Mouse (Mus musculus): ENCODE results near the gene Bean1.
"Not testable (repeated sequence)": the region's sequence is repeated elsewhere in the genome, so short reads cannot be mapped to it uniquely, and the experiment has no call there.

Gene Bean1

DNA sequence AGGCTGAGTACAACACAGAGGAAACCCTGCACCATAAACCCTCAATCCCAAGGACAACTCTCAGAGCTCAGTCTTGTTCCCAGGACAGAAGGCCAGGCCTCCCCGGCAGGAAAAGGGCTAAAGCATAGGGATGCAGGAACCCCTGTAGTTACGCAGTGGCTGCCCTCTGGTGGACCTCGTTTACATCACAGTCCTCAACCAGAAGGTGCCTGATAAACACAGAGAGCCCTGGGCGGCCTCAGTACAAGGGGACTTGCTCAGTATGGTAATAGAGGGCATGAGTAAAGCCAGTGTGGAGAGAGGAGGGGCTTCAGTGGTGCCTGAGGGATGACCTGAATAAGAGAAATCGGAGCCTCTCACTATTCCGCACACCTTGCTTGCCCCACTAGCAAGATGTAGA, 64.3 kb downstream of the Bean1 start:
- in situ Hi-C loops (cut with MboI, MseI) = loop anchor here in 1 of 2 experiments (5.0 kb wide), 1 partner anchor 408 kb away; the partner anchor contains the start of gene Ciao2b

DNA sequence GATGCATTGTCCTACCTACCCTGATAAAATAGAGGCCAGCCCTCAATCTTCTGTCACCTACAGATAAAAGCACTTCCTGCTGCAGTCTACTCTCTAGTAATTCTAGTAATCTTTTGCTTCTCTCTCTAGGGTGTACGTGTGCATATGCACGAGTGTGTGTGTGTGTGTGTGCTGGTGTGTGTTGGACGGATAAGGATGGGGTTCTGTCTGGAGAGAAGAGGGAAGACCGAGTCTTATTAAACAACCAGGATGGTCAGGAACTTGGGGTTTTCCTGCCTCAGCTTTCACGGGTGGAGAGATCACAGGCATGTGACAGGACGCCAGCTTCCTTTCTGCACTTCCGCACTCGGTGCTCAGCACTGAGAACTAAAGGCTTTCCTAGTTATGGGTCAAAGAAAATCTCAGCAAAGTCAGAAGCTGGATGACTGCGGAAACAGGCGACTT, 69.2 kb downstream of the Bean1 start:
- in situ Hi-C loops (cut with MboI, MseI) = no loop called here

DNA sequence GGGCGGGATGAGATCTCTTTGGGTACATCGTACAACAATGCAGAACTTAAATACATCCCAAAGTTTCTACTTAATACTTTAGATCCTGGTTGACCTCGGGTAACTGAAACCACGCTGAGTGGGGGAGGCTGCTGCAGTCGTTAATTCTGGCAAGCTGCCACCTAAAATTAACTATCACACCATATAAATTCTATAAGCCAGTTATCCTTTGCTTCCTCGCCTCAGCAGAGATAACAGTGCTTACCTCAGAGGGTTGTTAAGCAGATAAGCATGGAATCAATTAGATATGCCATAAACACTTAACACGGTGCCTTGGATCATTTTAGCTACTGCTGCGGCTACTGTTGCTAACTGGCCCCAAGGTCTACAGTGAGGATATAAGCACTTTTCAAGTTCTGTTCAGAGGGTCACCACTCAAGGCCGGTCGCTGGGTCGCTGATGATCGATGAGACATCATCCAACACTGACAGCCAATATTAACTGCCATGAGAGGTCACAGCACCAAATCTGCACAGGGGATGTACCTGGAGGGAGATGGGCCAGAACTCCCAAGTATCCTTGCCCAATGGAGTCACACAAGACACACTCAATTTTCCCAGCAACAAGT, 71.9 kb downstream of the Bean1 start:
- in situ Hi-C loops (cut with MboI, MseI) = loop anchor here in 1 of 2 experiments (10.0 kb wide), 1 partner anchor 1013 kb away; the partner anchor contains the start of gene B3gnt9

DNA sequence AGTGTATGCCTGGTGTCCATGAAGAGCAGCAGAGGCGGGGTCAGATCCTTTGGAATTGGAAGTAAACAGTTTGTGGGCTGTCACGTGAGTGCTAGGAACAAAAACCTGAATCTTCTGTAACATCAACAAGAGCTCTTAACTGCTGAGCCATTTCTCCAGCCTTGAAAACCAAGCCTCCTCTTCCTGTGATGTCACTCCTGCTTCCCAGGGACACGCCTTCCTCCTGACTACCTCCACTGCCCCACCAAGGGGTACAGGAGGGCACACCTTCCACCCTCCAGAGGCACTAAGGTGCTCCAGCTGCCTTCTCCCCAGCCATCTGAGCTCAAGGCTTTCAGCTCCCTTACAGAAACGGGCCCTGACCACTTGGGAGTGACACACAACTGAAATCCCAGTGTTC, 76.4 kb downstream of the Bean1 start:
- in situ Hi-C loops (cut with MboI, MseI) = loop anchor here (5.0 to 10.0 kb wide), 4 partner anchors 96 to 1008 kb away; partner anchors contain the start of genes B3gnt9 (in 1 of the 2), Ciao2b (in 1 of the 2) and Dync1li2 (in 1 of the 2)

DNA sequence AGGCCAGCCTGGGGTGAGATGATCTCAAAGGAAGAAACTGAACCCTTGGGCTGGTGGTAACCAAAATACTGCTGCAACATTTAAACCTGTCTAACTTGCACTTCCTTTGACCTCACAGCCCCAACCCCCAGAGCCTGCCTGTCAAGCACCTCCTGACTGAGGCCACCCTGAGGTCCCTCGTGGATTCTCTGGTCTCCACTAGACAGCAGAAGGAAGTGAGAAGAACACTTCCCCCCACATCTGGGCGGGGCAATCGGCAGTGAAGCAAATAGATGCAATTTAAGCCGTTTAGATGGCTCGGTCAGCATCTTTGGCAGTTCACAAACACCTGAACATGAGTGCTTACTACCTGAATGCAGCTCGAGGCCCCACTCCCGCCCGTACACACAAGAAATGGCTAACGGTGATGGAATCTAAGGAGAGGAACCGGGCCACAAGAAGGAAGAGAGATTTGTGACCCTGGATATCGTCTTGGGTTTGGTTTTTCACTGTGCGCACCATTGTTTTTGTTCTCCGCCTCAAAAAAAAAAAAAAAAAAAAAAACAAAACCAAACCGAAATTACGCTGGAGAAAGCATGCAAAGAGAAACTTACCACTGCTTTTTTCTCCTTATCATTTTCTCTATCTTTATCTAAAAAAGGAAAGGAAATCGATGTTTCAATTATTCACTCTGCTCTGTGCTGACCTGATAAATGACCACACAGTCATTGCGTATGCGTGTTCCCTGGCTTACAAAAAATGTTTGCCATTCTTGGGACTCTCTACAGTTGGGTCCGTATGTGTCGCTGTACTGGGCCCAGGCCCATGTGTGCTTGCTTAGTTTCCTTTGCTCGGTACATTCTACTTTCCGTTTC, 77.0 kb downstream of the Bean1 start:
- in situ Hi-C loops (cut with MboI, MseI) = loop anchor here (5.0 to 10.0 kb wide), 4 partner anchors 95 to 1008 kb away; partner anchors contain the start of genes B3gnt9 (in 1 of the 2), Ciao2b (in 1 of the 2) and Dync1li2 (in 1 of the 2)

DNA sequence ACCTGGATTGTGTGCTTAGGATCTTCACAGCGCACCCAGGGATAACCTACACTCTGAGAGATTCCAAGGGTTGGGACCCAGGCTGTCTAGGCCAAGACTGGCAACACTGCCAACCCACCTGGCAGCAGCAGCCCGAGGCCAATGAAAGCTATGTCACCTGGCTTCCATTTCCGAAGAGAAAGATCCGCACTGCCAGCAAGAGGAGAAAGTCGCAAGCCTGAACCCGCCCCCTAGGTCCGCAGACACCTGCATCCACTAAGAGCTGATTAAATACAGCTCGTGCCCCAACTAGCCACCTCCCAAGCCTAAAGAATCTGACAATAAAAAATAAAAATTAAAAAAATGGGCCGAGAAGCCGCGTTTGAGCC, 77.7 kb downstream of the Bean1 start:
- in situ Hi-C loops (cut with MboI, MseI) = loop anchor here (5.0 to 10.0 kb wide), 4 partner anchors 94 to 1007 kb away; partner anchors contain the start of genes B3gnt9 (in 1 of the 2), Ciao2b (in 1 of the 2) and Dync1li2 (in 1 of the 2)

DNA sequence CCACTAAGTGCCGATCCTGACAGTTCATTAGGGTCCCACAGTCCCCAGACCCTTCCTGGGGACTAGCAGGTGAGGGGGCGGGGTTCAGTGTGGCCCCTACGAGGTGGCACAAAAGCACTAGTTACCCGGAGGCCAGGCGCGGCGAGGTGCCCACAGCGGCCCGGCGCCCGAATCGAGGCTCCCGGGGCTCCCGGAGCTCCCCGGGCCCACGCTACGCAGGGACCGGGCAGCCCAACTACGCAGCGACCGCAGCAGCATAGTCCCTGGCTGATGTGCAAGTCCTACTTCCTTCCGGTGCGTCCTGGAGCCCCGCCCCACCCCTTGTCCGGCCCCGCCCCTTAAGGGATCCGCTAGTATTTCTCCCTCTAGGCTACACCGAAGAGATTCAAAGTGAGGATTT, 78.0 kb downstream of the Bean1 start, which contains the start of gene Tk2:
Gene Tk2 (minus strand): TSS at position 283 of the 400 bp plus-strand sequence.
- in situ Hi-C loops (cut with MboI, MseI) = loop anchor here (5.0 to 10.0 kb wide), 4 partner anchors 94 to 1007 kb away; partner anchors contain the start of genes B3gnt9 (in 1 of the 2), Ciao2b (in 1 of the 2) and Dync1li2 (in 1 of the 2)

DNA sequence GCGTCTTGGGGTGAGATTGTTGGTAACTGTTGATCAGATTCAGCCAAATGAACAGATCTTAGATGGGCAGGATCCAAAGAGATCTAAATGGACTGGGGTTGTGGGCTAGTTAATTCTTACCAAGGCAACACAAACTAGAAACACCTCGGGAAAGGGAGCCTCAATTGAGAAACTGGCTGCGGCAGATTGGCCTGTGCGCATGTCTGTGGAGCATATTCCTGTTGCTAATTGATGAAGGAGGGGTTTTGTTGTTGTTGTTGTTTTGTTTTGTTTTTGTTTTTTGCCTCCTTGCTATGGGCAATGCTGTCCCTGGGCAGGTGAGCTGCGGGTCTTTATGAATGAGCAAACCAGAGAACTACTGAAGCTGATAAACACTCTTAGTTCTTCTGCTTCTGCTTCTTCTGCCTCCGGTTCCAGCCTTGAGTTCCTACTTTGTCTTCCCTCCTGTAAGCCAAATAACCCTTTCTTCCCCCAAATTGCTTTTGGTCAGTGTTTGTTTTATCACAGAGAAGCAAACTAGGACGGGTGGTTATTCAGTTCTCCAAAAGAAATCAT, 79.3 kb downstream of the Bean1 start:
- in situ Hi-C loops (cut with MboI, MseI) = loop anchor here (5.0 to 10.0 kb wide), 4 partner anchors 93 to 1005 kb away; partner anchors contain the start of genes B3gnt9 (in 1 of the 2), Ciao2b (in 1 of the 2) and Dync1li2 (in 1 of the 2)

DNA sequence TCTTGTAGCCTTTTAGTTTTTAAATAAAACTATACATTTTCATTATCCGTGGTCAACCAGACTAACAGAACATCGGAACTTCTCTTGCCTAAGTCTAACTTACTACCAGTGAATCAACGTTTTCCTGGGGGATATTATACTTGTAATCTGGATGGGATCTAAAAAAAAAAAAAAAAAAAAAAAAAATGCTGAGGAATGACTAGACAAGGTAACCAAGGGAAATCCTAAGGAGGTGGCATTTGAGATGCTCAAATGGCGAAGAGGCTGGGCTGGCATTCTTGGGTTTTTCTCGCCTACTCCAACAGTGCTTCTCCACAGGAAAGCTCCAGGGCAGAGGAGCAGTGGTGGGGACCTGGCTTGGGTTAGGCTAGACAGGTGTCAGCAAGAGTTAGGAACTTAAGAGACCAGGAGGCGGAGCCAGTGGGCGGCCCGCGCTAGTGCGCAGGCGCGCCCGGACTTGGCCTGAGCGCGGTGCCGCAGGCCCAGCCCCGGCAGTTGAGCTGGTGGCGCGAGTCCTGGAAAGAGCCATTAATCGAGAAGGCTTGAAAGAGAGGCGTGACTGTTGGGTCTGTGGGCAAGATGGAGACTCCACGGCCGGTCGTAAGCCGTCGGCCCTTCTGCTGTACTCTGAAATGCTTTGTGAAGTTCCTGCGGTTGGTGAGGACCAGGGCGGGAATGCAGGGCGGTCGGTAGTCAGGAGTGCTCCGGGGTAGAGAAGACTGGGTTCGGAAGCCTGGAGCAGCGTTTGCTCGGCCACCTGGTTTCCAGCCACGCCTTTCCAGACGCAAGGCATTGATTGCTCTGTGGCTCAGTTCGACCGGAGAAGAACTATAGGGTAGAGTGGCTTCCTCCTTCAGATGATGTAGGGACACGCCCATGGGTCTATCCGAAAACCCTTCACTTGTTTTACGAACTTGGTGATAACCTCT, 80.5 kb downstream of the Bean1 start, which contains the start of gene Cklf:
Gene Cklf (plus strand): TSS at position 423 of the 929 bp plus-strand sequence.
- in situ Hi-C loops (cut with MboI, MseI) = no loop called here

DNA sequence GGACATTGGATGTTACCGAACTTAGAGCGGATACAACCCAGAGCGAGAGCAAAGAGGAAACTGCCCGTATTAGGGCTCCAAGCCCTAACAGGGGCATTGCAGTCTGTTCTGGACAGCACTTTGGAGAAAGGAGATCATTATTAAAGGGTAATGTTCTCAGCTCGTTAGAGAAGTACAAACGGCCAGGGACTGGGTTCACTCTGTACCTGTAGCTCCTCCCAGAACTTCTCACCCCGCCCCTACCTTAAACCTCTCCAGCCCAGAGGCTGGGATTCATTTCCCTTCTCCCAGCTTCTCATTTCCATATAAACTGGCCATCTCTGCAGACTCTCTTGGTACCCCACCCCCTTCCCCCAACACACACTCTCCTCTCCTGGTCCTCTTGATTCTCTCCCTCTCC, 81.2 kb downstream of the Bean1 start:
- in situ Hi-C loops (cut with MboI, MseI) = no loop called here

DNA sequence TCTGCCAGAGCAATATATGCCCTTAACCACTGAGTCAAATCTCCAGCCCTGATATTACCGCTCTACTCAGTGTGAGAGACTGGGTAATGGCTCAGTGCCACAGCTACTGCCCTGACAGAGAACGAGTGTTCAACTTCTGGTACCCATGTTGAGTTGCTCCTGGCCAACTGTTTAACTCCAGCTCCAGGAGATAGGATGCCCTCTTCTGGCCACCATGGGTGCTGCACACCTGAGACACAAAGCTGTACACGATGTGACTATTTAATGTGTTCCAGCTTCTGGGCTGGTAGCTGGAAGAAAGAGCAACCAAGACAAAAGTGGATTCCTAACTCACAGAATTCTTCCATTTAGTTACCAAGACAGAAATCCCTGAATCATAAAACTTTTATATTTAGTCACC, 82.8 kb downstream of the Bean1 start:
- in situ Hi-C loops (cut with MboI, MseI) = no loop called here

DNA sequence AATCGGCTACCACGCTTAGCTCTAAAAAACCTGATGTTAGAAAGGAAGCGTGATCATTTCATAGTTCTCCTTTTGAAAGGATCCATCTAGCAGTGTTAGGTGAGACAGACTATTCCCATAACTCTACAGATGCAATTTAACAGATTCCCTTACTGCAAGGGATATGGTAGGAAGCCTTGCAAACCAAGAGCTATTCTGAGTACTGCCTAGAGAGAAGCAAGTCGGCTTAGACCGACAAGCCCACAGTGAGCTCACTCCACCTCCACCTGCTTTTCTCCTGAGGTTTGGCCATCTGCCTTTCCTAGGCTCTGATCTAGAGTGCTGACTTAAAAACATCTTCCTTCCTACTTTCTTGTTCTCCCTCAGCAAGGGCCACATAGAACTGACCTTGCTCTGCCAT, 91.6 kb downstream of the Bean1 start:
- in situ Hi-C loops (cut with MboI, MseI) = not testable (repeated sequence)

DNA sequence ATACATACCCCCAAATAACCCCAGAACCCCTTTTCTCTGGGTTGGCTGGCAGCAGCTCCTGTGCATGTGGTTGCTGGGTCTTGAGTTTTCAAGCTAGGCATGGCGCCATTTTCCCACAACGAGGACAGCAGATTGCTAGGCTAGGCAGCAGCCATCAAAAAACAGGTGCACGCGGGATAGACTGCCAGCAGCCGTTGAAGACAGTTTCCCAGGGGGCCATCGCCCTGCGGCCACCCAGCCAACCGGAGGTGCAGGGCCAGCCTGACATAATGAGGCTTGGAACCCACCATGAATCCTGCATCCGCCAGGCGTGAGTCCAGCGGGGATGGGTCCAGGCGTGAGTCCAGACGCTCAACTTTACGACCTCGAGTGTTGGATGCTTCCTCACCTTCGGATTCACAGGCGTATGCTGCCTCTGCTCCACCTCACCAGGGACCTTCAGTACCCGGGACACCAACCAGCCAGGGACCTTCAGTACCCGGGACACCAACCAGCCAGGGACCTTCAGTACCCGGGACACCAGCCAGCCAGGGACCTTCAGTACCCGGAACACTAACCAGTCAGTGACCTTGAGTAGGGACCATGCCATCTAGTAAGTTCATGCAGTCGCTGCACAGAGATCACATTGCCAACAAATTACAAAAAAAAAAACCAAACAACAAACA, 94.2 kb downstream of the Bean1 start:
- in situ Hi-C loops (cut with MboI, MseI) = not testable (repeated sequence)

DNA sequence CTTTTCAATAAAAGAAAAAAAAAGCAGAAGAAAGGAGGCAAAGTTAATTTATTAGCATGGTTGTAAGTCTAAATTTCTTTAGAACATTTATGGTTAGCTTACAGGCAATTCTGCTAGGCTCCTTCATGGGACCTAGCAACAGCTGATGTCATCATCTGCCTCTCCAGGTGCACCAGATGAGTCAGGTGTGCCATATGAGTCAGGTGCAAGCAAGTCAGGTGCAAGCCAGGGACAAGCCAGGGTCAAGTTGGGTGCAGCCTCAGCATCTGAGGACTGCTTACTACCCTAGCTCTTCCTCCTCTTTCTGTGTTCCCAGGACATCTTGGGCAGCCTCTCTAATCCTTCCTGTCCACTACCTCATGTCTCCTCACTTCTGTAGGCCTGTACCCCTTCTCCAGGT, 98.1 kb downstream of the Bean1 start:
- in situ Hi-C loops (cut with MboI, MseI) = loop anchor here (5.0 kb wide), 1 partner anchor 39 kb away; no protein-coding TSS in a partner anchor
